Mouse (Mus musculus): Measurements from ENCODE around the gene Pcnx2.

The Pcnx2 gene

DNA sequence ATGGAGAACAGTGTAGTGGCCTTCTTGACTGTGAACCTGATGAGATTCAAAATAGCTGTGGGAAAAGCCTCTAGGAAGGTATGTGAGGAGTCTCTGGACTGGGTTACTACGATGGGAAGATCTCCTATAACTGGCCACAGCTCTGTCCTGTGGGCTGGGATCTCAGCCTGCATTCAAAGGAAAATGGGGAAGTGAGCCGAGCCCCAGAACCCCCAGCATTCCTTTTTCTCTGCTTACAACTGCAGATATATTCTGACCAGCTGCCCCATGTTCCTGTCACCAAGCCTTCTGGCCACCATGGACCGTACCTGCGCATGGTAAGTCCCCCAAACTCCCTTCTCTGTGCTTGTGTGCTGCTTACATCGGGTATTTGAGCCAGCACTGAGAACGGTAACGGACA lies 168.4 kb downstream of the Pcnx2 start, which contains the start of gene Ntpcr:
Gene Ntpcr (plus strand): TSS at position 218 of the 400 bp plus-strand sequence.
- TF ChIP-seq GATA4 (IDR thresholded peaks at IDR 0.05; ENCODE audit: insufficient replicate concordance, low read length), result no peak

DNA sequence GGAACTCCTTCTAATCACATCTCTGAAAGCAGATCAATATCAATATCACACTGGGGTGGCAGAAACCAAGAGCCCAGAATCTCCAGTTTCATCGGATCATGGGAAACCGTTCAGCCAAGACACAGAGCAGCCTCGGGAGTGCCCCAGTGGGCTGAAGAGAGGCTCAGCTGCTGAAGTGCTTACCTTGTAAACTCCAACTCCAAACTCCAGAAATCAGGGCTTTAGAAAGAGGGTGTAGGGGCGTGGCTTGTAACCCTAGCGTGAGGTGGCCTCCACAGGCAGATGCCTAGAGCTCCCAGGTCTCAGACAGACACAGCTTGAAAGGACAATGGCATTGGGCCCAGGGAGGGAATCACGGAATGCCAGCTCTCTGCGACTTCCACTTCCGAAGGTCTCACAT lies 170.3 kb downstream of the Pcnx2 start:
- TF ChIP-seq GATA4 (IDR thresholded peaks at IDR 0.05; ENCODE audit: insufficient replicate concordance, low read length), result no peak

DNA sequence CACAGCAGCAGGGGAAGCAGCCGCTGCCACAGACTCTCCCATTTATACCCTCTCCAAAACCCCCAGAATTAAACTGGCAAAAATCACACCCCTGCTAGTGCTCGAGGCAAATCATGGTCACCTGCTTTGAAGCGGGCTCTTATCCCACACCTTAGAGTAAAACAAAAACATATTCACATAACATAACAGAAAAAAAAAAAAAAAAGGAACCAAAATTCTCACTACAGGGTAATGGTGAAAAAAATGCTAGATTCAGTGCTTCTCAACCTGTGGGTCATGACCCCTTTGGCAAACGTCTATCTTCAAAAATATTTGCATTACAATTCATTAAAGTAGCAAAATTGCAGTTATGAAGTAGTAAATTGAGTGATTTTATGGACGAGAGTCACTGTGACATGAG lies 171.1 kb downstream of the Pcnx2 start:
- no peak for TF ChIP-seq GATA4 (IDR thresholded peaks at IDR 0.05; ENCODE audit: insufficient replicate concordance, low read length)

DNA sequence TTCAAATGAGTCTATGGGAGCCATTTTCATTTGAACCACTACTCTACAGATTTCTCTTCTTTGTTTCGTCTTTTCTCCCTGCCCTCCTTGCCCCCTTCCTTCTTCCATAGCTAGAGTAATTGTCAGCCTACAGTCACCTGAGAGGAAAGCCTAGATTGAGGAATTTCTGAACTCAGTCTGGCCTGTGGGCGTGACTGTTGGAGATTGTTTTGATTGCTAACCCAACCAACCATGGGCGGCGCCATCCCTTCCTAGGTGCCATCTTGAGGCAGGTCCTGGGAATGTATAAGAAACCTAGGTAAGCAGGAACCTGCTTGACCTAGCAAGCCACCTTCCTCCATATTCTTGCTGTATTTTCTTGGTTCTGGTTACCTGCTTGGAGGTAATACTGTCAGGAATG lies 172.0 kb downstream of the Pcnx2 start:
- TF ChIP-seq GATA4 (IDR thresholded peaks at IDR 0.05; ENCODE audit: insufficient replicate concordance, low read length), result no peak

DNA sequence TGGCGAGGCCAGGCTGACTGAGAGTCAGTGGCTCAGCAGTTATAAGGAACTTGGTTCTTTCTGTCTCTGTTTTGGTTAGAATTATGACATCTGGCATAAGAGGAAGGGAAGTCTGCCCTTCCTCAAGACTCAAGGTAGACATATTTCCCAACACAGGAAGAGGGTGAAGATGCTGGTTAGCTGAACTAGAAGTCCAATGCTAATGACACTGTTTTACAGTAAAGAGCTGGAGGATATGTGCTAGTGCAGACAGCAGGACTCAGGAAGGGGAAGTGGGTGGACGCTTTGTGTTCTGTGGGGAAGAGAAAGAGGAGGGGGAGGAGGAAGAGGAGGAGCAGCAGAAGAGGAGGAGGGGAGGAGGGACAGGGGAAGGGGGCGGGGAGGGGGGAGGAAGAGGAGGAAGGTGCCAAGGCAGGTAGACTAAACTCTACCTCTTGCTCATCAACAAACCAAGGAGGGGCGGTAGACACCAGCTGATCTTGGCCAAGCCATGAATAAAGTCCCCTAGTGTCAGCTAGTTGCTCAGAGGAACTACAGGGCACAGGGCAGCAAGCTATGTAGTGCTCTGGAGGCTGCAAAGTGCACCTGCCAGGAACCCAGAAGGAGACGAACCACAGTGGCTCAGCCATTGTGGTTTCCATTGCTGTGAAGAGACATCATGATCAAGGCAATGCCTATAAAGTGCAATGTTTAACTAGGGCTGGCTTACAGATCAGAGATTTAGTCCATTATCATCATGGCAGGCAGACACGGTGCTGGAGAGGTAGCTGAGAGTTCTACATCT lies 172.9 kb downstream of the Pcnx2 start:
- no peak for TF ChIP-seq GATA4 (IDR thresholded peaks at IDR 0.05; ENCODE audit: insufficient replicate concordance, low read length)

DNA sequence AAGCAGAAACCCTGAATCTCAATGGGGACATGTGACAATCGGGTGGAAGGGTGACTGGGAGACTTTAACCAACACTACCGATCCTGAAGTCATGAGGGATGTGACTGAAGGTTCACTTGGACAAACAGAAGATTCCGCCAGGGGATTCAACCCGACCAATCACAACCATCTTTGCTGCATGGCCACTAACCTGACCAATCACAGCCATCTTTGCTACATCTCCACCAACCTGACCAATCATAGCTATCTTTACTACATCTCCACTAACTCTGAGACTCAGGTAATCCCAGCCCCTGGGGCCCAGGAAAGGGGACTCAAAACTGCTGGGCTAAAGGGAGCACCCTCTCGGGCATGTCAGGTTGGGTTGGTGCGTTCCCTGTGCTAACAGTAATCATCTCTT lies 174.7 kb downstream of the Pcnx2 start:
- no peak for TF ChIP-seq GATA4 (IDR thresholded peaks at IDR 0.05; ENCODE audit: insufficient replicate concordance, low read length)

DNA sequence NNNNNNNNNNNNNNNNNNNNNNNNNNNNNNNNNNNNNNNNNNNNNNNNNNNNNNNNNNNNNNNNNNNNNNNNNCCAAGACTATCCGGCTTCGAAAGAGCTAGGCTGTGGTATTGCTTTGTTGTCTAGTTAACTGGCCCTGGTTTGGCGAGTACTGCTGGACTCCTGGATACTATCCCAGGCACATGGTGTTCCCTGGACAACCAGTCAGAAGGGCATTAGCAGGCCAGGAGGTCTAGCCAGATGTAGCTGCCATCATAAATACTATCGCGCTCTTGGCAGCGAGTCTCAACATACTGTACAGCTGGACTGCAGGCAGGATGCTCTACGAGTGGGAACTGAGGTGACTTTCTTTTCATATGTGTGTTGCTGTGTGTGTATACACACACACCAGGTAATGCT lies 175.4 kb downstream of the Pcnx2 start:
- no peak for TF ChIP-seq GATA4 (IDR thresholded peaks at IDR 0.05; ENCODE audit: insufficient replicate concordance, low read length)

DNA sequence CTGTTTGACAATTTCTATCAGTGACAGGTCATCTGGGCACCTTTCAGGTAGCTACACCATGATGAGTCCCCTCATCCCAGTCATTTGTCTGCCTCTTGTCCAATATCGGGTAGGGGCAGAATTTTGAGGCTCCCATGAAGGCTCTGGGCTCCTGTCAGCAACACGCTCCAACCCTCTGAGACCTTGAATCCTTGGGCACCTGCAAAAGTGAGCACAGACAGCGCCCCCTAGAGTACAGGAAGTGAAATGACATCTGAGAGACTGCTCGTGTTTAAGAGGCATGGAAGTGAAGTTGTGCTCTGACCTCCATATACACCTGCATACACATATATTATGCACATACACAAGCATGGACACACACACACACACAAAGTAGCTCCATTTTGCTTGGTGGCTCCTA lies 179.2 kb downstream of the Pcnx2 start:
- TF ChIP-seq GATA4 (IDR thresholded peaks at IDR 0.05; ENCODE audit: insufficient replicate concordance, low read length), result no peak

DNA sequence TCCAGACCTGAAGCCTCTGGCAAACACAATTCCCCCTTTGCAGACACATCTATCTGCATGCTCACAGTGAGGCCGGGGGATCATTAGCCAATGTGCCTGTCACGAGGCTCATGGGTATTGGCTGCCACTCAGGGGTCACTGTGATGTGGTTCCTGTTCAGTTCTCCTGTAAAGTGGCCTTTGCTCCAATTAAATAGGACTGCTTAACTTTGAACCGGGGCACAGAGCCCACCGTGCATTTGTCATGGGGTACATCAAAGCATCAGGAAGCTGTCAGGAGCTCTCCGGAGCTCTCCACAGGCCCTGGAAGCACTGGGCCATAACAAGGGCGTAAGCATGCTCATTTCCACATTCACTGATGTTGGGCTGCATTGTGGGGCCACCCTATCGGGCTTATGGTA lies 181.5 kb downstream of the Pcnx2 start:
- no peak for TF ChIP-seq GATA4 (IDR thresholded peaks at IDR 0.05; ENCODE audit: insufficient replicate concordance, low read length)

DNA sequence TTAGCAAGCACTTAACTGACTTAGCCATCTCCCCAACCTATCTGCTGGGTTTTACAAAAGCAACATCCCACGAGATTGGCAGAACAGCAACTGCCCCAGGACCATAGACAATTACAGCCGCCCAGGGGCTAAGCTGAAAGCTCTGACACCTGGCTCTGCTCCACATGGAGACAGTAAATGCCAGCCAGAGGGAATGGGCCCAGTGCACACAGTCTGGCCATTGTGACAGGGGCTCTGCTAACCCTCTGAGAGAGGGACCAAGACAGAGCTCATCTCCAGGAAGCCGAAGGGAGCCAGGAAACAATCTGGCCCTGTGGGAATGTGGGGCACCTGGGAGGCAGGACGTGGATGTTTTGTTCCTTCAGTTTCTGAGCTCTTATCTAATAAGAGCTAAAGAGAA lies 181.9 kb downstream of the Pcnx2 start:
- TF ChIP-seq GATA4 (IDR thresholded peaks at IDR 0.05; ENCODE audit: insufficient replicate concordance, low read length), result no peak

DNA sequence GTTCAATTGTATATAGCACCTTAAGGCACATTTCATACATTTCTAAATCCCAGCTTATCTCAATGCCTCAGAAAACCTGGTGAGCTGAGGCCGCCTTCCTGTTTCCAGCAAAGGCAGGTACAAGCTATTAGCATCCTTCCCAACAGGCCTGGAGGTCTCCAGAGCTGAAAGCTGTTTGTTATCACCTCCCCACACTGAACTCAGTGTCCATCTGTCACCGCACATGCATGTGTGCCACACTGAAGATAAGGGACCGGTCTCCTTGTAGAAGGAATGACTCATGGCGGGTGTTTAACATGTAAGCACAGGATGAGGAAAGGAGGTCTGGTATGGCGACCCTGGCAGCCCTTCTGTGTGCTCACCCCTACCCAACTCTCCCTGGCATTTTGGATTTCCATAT lies 186.6 kb downstream of the Pcnx2 start:
- no peak for TF ChIP-seq GATA4 (IDR thresholded peaks at IDR 0.05; ENCODE audit: insufficient replicate concordance, low read length)

DNA sequence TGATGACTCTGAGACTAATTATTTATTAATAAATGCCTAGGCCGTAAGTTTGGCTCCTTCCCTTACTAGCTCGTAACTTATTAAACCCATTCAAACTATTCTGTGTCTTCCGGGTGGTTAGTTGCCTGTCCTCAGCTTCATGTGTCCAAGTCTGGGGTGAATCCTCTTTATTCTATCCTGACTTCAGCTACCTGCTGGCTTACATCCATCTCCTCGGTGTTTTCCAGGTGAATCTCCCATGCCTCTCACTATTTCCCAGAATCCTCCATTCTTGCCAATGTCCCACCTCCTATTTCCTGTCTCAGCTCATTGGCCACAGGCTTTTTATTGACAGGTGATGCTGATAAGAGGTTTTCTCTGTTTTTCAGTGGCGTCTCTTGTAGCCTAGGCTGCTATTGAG lies 188.9 kb downstream of the Pcnx2 start:
- TF ChIP-seq GATA4 (IDR thresholded peaks at IDR 0.05; ENCODE audit: insufficient replicate concordance, low read length), result no peak

DNA sequence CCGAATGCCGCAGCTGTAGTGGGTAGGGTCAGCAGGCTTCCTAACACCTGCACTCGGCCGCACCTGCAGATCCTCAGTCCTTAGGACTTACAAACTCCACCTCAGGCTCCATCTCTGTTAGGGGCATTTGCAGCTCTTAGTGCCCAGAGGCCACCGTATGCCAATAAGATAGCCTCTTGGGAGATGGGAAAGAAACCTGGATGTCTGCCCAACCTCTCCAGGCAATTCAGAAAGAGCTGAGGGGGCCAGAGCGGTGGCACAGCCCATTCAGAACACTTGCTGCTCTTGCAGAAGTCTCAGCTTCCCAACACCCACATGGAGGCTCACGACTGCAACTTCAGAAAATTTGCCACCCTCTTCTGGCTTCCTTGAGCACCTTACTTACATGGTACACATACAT lies 192.3 kb downstream of the Pcnx2 start:
- no peak for TF ChIP-seq GATA4 (IDR thresholded peaks at IDR 0.05; ENCODE audit: insufficient replicate concordance, low read length)

DNA sequence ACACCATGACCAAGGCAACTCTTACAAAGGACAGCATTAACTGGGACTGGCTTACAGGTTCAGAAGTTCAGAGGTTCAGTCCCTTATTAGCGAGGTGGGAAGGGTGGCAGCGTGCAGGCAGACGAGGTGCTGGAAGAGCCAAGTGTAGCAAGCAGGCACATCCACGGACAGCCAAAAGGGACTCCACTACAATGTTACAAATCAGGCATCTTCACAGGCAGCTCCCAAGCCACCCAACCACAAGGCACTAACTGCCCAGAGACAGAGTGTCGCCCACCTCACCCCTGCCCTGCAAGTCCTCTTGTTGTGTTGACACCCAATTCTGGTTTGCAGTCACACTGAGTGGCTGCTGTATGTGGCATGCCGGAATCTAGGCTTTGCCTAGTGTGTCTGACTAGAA lies 193.7 kb downstream of the Pcnx2 start:
- TF ChIP-seq GATA4 (IDR thresholded peaks at IDR 0.05; ENCODE audit: insufficient replicate concordance, low read length), result no peak

DNA sequence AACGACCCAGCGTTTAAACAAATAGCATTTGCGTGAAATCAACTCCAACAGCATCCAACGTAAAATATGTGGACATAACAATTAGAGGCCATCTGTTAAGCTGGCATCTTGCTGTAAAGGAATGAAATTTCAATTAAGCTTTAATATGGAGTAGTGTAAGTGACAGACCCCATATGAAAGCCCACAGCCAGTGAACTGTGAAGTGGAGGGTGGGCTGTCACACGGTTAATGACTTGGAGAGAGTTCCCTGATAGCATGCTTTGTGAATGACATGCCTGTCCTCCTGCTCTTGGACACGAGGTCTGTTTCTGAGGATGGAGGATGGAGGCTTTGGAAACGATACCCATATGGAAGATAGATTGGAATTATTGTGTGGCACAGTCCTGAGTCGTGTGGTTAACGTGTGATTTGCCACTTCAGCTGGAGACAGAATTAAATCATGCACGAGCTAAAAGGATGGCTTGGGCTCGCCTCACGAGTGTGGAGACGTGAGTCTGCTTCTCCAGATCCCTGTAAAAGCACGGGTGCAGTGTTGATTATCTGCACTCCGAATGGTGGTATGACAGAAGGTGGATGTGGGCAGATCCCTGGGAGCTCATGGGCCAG lies 195.1 kb downstream of the Pcnx2 start:
- no peak for TF ChIP-seq GATA4 (IDR thresholded peaks at IDR 0.05; ENCODE audit: insufficient replicate concordance, low read length)

Measured in liver, adult (tissue).